Mouse (Mus musculus) liver, embryonic 14 days (tissue): Measurements from ENCODE around the gene Krt14. TPM values are rescaled to one million over a fixed set of nuclear protein-coding genes. Genes with fewer than 3 reads are reported as not detected.

Experiments used
- polyA plus RNA-seq: library from polyadenylated mRNA; depleted of rRNA; stranded (reverse); fragments of >200 nt; gene quantifications from 2 replicates; pipeline ENCODE4 v1.2.3, GENCODE M21; 2012; rRNA removed

Gene Krt14
- 0.17 and 0.45 TPM in 2 replicates for polyA plus RNA-seq

DNA sequence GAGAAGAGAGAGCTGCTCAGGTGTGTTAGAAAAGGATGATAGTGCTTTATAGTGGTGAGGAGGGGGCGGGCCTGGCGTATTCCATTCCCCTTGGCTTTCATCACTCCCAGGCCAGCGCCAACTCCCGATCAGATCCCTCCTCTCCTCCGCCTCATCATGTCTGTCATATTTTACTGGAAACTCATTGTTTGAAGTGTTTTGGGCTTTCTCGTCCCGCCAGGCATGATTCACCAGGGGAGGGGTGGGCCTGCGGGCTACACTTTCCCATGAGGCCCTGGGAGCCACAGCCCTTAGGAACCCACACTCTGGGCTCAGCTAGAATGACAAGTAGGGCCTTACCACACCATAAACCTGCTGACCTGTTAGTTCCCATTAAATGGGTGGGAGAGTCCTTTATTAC lies at the start of gene Krt14:
Gene Krt14, minus strand, starts transcription at position 51 of the 400 bp plus-strand sequence.

DNA sequence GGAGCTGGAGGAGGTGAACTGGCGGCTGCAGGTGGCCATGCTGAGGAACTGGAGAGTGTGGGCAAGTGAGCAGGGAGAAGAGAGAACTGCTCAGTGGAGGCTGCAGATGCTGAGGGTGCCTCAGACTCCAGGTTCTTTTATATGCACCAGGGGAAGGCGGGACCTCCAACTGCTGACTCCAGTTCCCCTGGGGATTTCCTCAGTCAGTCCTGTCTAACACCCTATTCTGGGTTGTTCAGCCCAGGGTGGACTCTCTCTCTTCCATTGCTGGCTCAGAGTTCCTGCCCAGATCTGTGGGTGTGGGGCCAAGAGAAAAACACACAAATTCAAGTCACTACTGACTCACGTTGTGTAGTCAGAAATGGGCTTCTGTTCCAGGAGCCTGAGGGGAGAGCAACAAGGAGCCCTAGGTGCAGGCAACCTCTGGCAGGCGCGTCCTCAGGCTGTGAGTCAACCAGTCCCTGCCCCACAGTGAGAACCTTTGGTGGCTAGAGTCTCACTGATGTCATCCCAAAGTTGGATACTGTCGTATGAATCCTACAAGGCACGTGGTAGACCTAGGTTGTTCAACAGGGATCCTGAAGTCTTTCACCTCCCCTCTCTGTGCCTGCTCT lies 41.6 kb upstream of the Krt14 start, which contains the start of gene Krt16:
Gene Krt16, minus strand, starts transcription at position 51 of the 614 bp plus-strand sequence.

DNA sequence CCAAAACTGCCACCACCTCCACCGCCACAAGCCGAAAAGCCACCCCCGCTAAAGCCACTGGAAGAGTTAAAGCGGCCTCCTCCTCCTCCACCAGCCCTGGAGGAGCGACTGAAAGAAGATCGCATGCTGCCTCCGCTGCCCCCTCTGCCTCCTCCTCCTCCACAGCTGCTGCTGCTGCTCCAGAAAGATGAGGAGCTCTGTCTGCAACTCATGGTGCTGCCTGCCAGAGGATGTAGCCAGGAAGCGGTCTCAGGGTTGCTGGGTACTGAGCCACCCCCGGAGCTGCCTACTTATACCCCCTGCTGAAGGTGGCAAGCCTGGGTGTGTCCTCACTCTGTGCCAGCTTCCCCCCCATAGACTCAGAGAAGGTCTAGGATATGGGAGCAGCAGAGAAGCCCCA lies 14.4 kb downstream of the Krt14 start, which contains the start of gene Krt9:
Gene Krt9, minus strand, starts transcription at position 255 of the 400 bp plus-strand sequence.

Other genes starting within 250 kb of the Krt14 start
- gene Krtap29-1, start 228.5 kb downstream of the Krt14 start, polyA plus RNA-seq, result not detected in 2 replicates
- gene Krtap16-1, start 221.0 kb downstream of the Krt14 start, polyA plus RNA-seq, result not detected in 2 replicates
- gene Krtap17-1, start 213.6 kb downstream of the Krt14 start, polyA plus RNA-seq, result not detected in 2 replicates
- not detected in 2 replicates for gene Krt33a, start 191.3 kb downstream of the Krt14 start, polyA plus RNA-seq
- not detected in 2 replicates for gene Krt33b, start 177.7 kb downstream of the Krt14 start, polyA plus RNA-seq
- not detected in 2 replicates for gene Krt34, start 166.0 kb downstream of the Krt14 start, polyA plus RNA-seq
- not detected in 2 replicates for gene Krt31, start 157.0 kb downstream of the Krt14 start, polyA plus RNA-seq
- gene Krt32, start 119.3 kb downstream of the Krt14 start, polyA plus RNA-seq, result not detected in 2 replicates
- not detected in 2 replicates for gene Krt35, start 111.3 kb downstream of the Krt14 start, polyA plus RNA-seq
- not detected in 2 replicates for gene Krt36, start 101.9 kb downstream of the Krt14 start, polyA plus RNA-seq
- gene Krt13, start 86.0 kb downstream of the Krt14 start, polyA plus RNA-seq, result 0.03 TPM in 1 of 2 replicates, not detected in the other
- 0.07 and 0.50 TPM in 2 replicates for gene Krt15, start 71.6 kb downstream of the Krt14 start, polyA plus RNA-seq
- gene Krt19, start 58.9 kb downstream of the Krt14 start, polyA plus RNA-seq, result 1.4 and 4.5 TPM in 2 replicates
- not detected in 2 replicates for gene Krt9, start 14.3 kb downstream of the Krt14 start, polyA plus RNA-seq
- gene Krt16, start 41.4 kb upstream of the Krt14 start, polyA plus RNA-seq, result not detected in 2 replicates
- gene Krt17, start 53.5 kb upstream of the Krt14 start, polyA plus RNA-seq, result 0.05 and 0.21 TPM in 2 replicates
- not detected in 2 replicates for gene Krt42, start 62.3 kb upstream of the Krt14 start, polyA plus RNA-seq
- gene Eif1, start 112.3 kb upstream of the Krt14 start, polyA plus RNA-seq, result 227 and 233 TPM in 2 replicates
- gene Gast, start 126.9 kb upstream of the Krt14 start, polyA plus RNA-seq, result not detected in 2 replicates
- 0.32 and 0.38 TPM in 2 replicates for gene Hap1, start 148.6 kb upstream of the Krt14 start, polyA plus RNA-seq
- gene Jup, start 190.2 kb upstream of the Krt14 start, polyA plus RNA-seq, result 7.5 and 8.3 TPM in 2 replicates
- gene P3h4, start 207.3 kb upstream of the Krt14 start, polyA plus RNA-seq, result 2.7 and 3.2 TPM in 2 replicates
- gene Fkbp10, start 208.1 kb upstream of the Krt14 start, polyA plus RNA-seq, result 4.4 and 6.1 TPM in 2 replicates
- 12.3 and 13.1 TPM in 2 replicates for gene Nt5c3b, start 234.3 kb upstream of the Krt14 start, polyA plus RNA-seq
- 0.09 and 0.14 TPM in 2 replicates for gene Klhl10, start 234.4 kb upstream of the Krt14 start, polyA plus RNA-seq